Mouse (Mus musculus) hindbrain, postnatal 0 days (tissue): ENCODE measurements at regions not wholly inside any gene's neighbourhood (a gene's known extent, or its start where the extent isn't known, plus 50 kb on each side); places are given as distances from the start of the nearest gene placed in this dataset.

Experiments
- ATAC-seq: fragments of 200-750 bp; cut with Nextera tagmentation; 2 replicates; pipeline ENCODE4 v1.8.0; 2017; ENCODE audit warnings: mild to moderate bottlenecking, moderate TSS enrichment, moderate library complexity
- DNase-seq: peaks from one replicate; pipeline ENCODE4 v3.0.0-alpha.2; 2015; ENCODE audit warnings: low spot score
- H3K27ac ChIP-seq: fragments of 300-500 bp; sonication (generic); 2 replicates; pipeline ENCODE4 v1.5.1; 2014; ENCODE audit warnings: mild to moderate bottlenecking
- H3K27me3 ChIP-seq: fragments of 300-500 bp; sonication (generic); 2 replicates; pipeline ENCODE4 v1.6.1; 2014; ENCODE audit warnings: low read length, mixed read lengths; ENCODE audit not compliant: insufficient read depth
- H3K36me3 ChIP-seq: fragments of 300-500 bp; sonication (generic); 2 replicates; pipeline ENCODE4 v1.6.1; 2014; ENCODE audit warnings: low read length, mixed read lengths; ENCODE audit not compliant: insufficient read depth
- H3K4me1 ChIP-seq: fragments of 300-500 bp; sonication (generic); 2 replicates; pipeline ENCODE4 v1.6.1; 2014; ENCODE audit warnings: antibody characterized with exemption, low read length, mixed read lengths; ENCODE audit not compliant: insufficient read depth
- H3K4me2 ChIP-seq: fragments of 300-500 bp; sonication (generic); 2 replicates; pipeline ENCODE4 v1.6.1; 2014; ENCODE audit warnings: low read depth, mild to moderate bottlenecking, low read length, moderate library complexity, mixed read lengths
- H3K4me3 ChIP-seq: fragments of 300-500 bp; sonication (generic); 2 replicates; pipeline ENCODE4 v1.5.1; 2014; ENCODE audit warnings: low read length
- H3K9ac ChIP-seq: fragments of 300-500 bp; sonication (generic); replicated peaks from 2 replicates; pipeline ENCODE4 v1.6.1; 2014; ENCODE audit warnings: mild to moderate bottlenecking, low read length, moderate library complexity, mixed read lengths
- H3K9me3 ChIP-seq: fragments of 300-500 bp; sonication (generic); 2 replicates; pipeline ENCODE4 v1.6.1; 2016; ENCODE audit warnings: low read length, mixed read lengths
- CTCF ChIP-seq: IDR thresholded peaks from 2 replicates; pipeline ENCODE4 v1.5.1; 2016; ENCODE audit warnings: antibody characterized with exemption, control low read depth, low read depth
- WGBS: fragments of 180-500 bp; shearing (Covaris S2); extraction: QIAGEN DNeasy Blood & Tissue Kit; methylation state at CpG from one replicate; pipeline ENCODE4 v1.1.7; 2014; 5-methylcytosine and 5-hydroxymethylcytosine counted together

DNA sequence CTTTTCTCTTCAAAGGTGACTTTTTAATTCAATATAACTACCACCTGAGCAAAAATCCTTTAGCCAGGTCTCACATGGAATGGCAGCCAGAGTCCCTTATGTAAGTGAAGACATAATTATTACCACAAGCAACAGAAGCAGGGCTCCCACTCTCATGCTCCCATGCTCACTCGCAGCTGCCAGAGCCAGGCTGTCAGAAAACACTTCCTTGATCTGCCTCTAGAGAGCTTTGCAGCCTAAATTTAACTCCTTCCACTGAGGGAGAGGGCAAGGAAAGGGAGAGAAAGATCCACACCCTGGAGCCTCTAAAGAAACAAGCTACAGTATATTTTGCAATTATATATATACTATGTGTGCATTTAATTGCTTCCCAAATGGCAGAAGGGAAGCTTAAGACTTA is 272.3 kb upstream of the Sgcd start:
- WGBS, result 11% methylated on average over 1 of the region's 1 CpGs

DNA sequence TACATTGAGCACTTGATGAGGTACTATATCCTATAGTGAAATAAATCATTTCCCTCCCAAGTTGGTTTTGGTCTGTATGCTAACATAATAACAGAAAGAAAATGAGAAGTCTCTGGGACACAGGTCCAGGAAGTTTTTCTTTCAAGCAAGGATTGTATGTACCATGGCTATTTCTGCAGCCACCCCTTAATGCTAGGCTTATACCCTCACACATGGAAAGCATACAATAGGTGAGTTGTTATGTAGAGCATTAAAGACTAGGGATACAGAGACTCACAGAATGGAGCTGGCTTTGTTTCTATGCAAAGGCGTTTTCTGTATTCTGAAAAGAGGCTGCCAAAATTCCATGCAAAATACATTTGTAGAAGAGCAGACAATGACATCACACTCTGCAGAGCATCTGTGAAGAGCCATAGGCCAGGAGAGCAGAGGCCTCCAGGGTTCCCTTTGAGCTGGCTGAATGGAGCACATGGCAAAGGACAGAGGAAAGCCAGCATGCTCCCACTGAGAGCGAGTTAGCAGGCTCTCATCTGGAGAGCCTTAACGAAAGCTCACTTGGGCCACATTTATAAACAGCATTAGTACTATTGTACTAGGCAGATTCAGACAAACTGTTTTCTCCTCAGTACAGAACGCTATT is 262.0 kb upstream of the Sgcd start:
- Histone ChIP-seq H3K4me2 (no peak overlapping the region), H3K27ac (no peak overlapping the region), H3K9me3 (no peaks in the 10 kb centered on the region), H3K9ac (no peak overlapping the region), H3K4me3 (no peak overlapping the region), H3K4me1 (no peaks in the 10 kb centered on the region), H3K27me3 (no peaks in the 10 kb centered on the region), H3K36me3 (no peaks in the 10 kb centered on the region)
- TF ChIP-seq CTCF, result no peak
- 29% methylated on average over 4 of the region's 4 CpGs for WGBS
- peak; percentile 68; the same call in 1 of the 2 replicates for ATAC-seq
- DNase-seq, result peak; percentile 40

More for the DNA sequence above, 272.3 kb upstream of the Sgcd start:
- DNase-seq, result no peak
- no peak overlapping the region for H3K4me2 ChIP-seq
- H3K9me3 ChIP-seq, result no peaks in the 10 kb centered on the region
- H3K9ac ChIP-seq, result no peak overlapping the region
- TF ChIP-seq CTCF, result peak; percentile 16; the same call in 1 of the 2 replicates
- no peak overlapping the region for H3K4me3 ChIP-seq
- H3K27me3 ChIP-seq, result no peaks in the 10 kb centered on the region
- no peaks in the 10 kb centered on the region for H3K4me1 ChIP-seq
- H3K27ac ChIP-seq, result no peak overlapping the region
- H3K36me3 ChIP-seq, result no peaks in the 10 kb centered on the region
- no peak for ATAC-seq

DNA sequence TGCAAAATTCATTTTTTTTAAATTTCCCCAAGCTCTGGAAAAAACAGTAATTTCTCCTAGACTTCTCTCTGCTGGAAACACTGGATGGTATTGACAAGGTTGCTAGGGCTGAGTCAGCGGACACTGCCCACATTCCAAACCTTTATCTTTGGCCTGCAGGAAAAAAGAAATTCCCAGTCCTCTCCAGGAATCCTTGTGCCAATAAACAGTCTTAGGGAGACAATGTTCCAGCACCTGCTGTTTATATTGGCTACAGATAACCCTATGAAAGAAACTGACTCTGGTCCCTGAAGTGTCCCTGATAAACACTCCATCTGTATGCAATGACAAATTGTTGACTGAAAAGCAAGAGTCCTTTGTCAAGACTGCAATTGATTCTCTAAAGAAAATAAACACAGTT is 260.5 kb upstream of the Sgcd start:
- no peak for ATAC-seq
- Histone ChIP-seq H3K36me3 (no peaks in the 10 kb centered on the region), H3K9ac (no peak overlapping the region), H3K27me3 (no peaks in the 10 kb centered on the region), H3K4me1 (no peaks in the 10 kb centered on the region), H3K9me3 (no peaks in the 10 kb centered on the region), H3K27ac (no peak overlapping the region), H3K4me3 (no peak overlapping the region), H3K4me2 (no peak overlapping the region)
- 62% methylated on average over 1 of the region's 1 CpGs for WGBS
- TF ChIP-seq CTCF, result no peak
- DNase-seq, result no peak

DNA sequence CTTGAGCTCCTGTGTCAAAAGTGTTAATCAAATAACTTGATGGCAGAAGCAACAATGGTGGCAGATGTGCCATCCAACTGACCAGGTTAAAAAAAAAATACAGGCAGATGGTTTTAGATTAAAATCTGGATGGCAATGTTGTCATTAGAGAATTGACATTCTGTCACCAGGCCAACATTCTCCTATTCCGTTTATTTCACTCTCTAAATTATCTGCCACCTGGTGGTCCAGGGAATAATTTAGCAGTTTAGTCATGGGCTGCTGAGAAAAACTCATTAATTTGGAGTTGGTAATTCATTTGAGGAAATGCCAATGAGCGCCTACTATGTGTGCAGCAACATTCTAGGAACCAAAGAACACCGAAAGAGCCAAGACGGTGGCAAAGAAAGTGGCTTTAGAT is 232.4 kb upstream of the Sgcd start:
- H3K4me2 ChIP-seq, result no peak overlapping the region
- H3K36me3 ChIP-seq, result no peaks in the 10 kb centered on the region
- H3K27ac ChIP-seq, result no peak overlapping the region
- TF ChIP-seq CTCF, result peak; percentile 34
- H3K9ac ChIP-seq, result no peak overlapping the region
- H3K9me3 ChIP-seq, result no peaks in the 10 kb centered on the region
- H3K4me1 ChIP-seq, result no peaks in the 10 kb centered on the region
- no peak overlapping the region for H3K4me3 ChIP-seq
- WGBS, result 58% methylated on average over 4 of the region's 4 CpGs
- H3K27me3 ChIP-seq, result no peaks in the 10 kb centered on the region
- DNase-seq, result peak; percentile 64
- no peak for ATAC-seq

DNA sequence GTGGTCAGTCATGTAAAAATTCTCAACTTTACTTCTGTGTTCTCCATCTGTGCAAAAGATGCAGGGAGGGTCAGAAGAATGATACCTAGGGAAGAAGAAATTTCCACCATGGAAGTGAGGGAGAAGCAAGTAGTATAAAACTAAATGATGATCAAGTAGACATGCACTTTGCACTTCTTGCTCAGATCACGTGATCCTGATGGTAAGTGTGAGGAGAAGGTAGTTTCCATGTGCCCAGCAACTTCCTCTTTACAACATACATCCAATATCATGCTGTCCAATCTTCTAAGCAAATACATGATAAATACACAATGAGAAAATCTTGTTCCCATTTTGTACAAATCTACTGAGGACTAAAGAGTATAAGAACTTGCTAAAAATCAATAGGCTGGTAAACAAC is 230.4 kb upstream of the Sgcd start:
- Histone ChIP-seq H3K9me3 (no peaks in the 10 kb centered on the region), H3K4me1 (no peaks in the 10 kb centered on the region), H3K4me2 (no peak overlapping the region), H3K4me3 (no peak overlapping the region), H3K27me3 (no peaks in the 10 kb centered on the region), H3K27ac (no peak overlapping the region), H3K36me3 (no peaks in the 10 kb centered on the region), H3K9ac (no peak overlapping the region)
- TF ChIP-seq CTCF, result no peak
- no peak for DNase-seq
- 61% methylated on average over 1 of the region's 1 CpGs for WGBS
- no peak for ATAC-seq

DNA sequence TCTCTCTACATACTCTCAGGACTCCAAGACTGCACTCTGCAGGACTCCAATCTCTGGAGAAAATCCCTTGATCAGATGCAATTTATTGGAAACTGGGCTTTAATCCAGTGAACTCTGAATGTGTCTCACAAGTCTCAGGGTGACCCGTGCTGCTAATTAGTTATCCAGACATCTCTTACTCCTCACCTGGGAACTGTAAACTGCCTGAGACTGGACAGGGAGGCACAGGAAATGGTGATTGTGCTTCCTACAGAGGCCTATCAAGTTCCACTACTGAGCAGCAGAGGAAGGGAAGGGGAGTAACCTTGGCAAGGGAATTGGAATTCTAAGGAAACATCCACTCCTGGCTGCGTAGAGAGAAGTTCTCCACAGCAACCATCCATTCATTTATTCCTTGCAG is 228.0 kb upstream of the Sgcd start:
- WGBS, result 69% methylated on average over 2 of the region's 2 CpGs
- Histone ChIP-seq H3K4me3 (no peak overlapping the region), H3K9ac (no peak overlapping the region), H3K27ac (no peak overlapping the region), H3K9me3 (no peaks in the 10 kb centered on the region), H3K36me3 (no peaks in the 10 kb centered on the region), H3K4me2 (no peak overlapping the region), H3K4me1 (no peaks in the 10 kb centered on the region), H3K27me3 (no peaks in the 10 kb centered on the region)
- no peak for DNase-seq
- no peak for TF ChIP-seq CTCF
- no peak for ATAC-seq

DNA sequence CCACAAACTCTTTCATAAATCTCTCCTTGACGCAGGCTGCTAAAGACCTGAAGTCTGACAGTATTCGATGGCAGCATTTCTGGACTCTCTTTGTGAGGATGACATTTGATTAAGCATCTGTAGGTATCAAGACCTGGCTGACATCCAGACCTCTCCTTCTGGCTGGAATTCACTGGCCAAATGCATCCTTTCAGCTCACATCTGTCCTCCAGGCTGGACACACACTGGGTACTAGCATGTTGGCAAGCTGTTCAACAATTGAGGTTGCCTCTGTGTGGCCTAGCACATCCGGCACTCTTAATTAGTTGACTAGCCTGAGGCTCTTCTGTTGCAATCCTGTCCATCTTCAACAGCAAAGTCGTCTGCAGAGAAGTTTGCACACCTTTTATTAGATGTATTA is 197.8 kb upstream of the Sgcd start:
- DNase-seq, result peak; percentile 72
- peak; percentile 70; the same call in 1 of the 2 replicates for ATAC-seq
- WGBS, result 42% methylated on average over 4 of the region's 4 CpGs

More for the DNA sequence above, 197.8 kb upstream of the Sgcd start:
- H3K9ac ChIP-seq, result no peak overlapping the region
- TF ChIP-seq CTCF, result no peak
- no peak overlapping the region for H3K4me3 ChIP-seq
- H3K4me1 ChIP-seq, result no peaks in the 10 kb centered on the region
- H3K27ac ChIP-seq, result no peak overlapping the region
- no peaks in the 10 kb centered on the region for H3K36me3 ChIP-seq
- H3K27me3 ChIP-seq, result no peaks in the 10 kb centered on the region
- no peaks in the 10 kb centered on the region for H3K9me3 ChIP-seq
- no peak overlapping the region for H3K4me2 ChIP-seq
